Mouse (Mus musculus) liver, embryonic 16.5 days (tissue): Measurements from ENCODE around the gene Vps36. TPM values are rescaled to one million over a fixed set of nuclear protein-coding genes. Genes with fewer than 3 reads are reported as not detected.

Experiments used
- ATAC-seq: fragments of 200-750 bp; cut with Nextera tagmentation; 2 replicates; pipeline ENCODE4 v1.8.0; 2017; ENCODE audit warnings: low read depth, mild to moderate bottlenecking, moderate number of reproducible peaks, moderate library complexity
- H3K27ac ChIP-seq: fragments of 300-500 bp; sonication (generic); 2 replicates; pipeline ENCODE4 v1.5.1; 2014; ENCODE audit warnings: mild to moderate bottlenecking, low read length
- H3K27me3 ChIP-seq: fragments of 300-500 bp; sonication (generic); 2 replicates; pipeline ENCODE4 v1.6.1; 2014; ENCODE audit warnings: low read depth, low read length, mixed read lengths; ENCODE audit not compliant: control insufficient read depth, insufficient read depth
- H3K36me3 ChIP-seq: fragments of 300-500 bp; sonication (generic); 2 replicates; pipeline ENCODE4 v1.6.1; 2014; ENCODE audit warnings: mild to moderate bottlenecking; ENCODE audit not compliant: control insufficient read depth, insufficient read depth
- H3K4me1 ChIP-seq: fragments of 300-500 bp; sonication (generic); 2 replicates; pipeline ENCODE4 v1.6.1; 2014; ENCODE audit warnings: low read depth, low read length, mixed read lengths; ENCODE audit not compliant: control insufficient read depth
- H3K4me2 ChIP-seq: fragments of 300-500 bp; sonication (generic); 2 replicates; pipeline ENCODE4 v1.6.1; 2014; ENCODE audit warnings: low read depth, low read length, mixed read lengths
- H3K4me3 ChIP-seq: fragments of 300-500 bp; sonication (generic); 2 replicates; pipeline ENCODE4 v1.5.1; 2014; ENCODE audit warnings: low read depth, mild to moderate bottlenecking, low read length
- H3K9ac ChIP-seq: fragments of 300-500 bp; sonication (generic); 2 replicates; pipeline ENCODE4 v1.6.1; 2014; ENCODE audit warnings: low read depth, low read length
- H3K9me3 ChIP-seq: fragments of 300-500 bp; sonication (generic); replicated peaks from 2 replicates; pipeline ENCODE4 v1.6.1; 2016; ENCODE audit warnings: low read length; ENCODE audit not compliant: control insufficient read depth
- WGBS: fragments of 180-500 bp; shearing (Covaris S2); extraction: QIAGEN DNeasy Blood & Tissue Kit; methylation state at CpG from one replicate; pipeline ENCODE4 v1.1.7; 2014; ENCODE audit not compliant: insufficient replicate concordance; 5-methylcytosine and 5-hydroxymethylcytosine counted together
- polyA plus RNA-seq: library from polyadenylated mRNA; unstranded; fragments of >200 nt; fragmentation: Nextera tagmentation; extraction: Ambion mirVana; gene quantifications from 2 replicates; pipeline ENCODE4 v1.2.1, GENCODE M21; 2015

Vps36 gene
- polyA plus RNA-seq, 1 experiment from 2014 or later, result 7.5 TPM

- no peak overlapping the region for H3K4me3 ChIP-seq
- WGBS, result 33% methylated on average over 1 of the region's 1 CpGs
- H3K9ac ChIP-seq, result no peak overlapping the region
- no peak overlapping the region for H3K4me2 ChIP-seq
- H3K9me3 ChIP-seq, result no peaks in the 10 kb centered on the region
- no peaks in the 10 kb centered on the region for H3K36me3 ChIP-seq
- ATAC-seq, result no peak
- no peak overlapping the region for H3K27ac ChIP-seq
- no peaks in the 10 kb centered on the region for H3K27me3 ChIP-seq
- no peaks in the 10 kb centered on the region for H3K4me1 ChIP-seq
Observed at GRCm38 (mm10) chr8:22245663-22246062, 53.1 kb downstream of the Vps36 start.

GRCm38 (mm10) chr8:22247956-22248355 lies 55.3 kb downstream of the Vps36 start:
- Histone ChIP-seq H3K9ac (no peak overlapping the region), H3K9me3 (no peaks in the 10 kb centered on the region), H3K4me1 (no peaks in the 10 kb centered on the region), H3K36me3 (no peaks in the 10 kb centered on the region), H3K27ac (no peak overlapping the region), H3K4me2 (no peak overlapping the region), H3K4me3 (no peak overlapping the region), H3K27me3 (no peaks in the 10 kb centered on the region)
- WGBS, result 72% methylated on average over 12 of the region's 12 CpGs
- ATAC-seq, result no peak

GRCm38 (mm10) chr8:22249080-22249479 lies 56.5 kb downstream of the Vps36 start:
- WGBS, result 54% methylated on average over 9 of the region's 9 CpGs
- no peak overlapping the region for H3K9ac ChIP-seq
- ATAC-seq, result peak; percentile 71
- no peaks in the 10 kb centered on the region for H3K9me3 ChIP-seq
- no peak overlapping the region for H3K4me2 ChIP-seq
- H3K36me3 ChIP-seq, result no peaks in the 10 kb centered on the region
- H3K27ac ChIP-seq, result no peak overlapping the region
- no peaks in the 10 kb centered on the region for H3K27me3 ChIP-seq
- no peaks in the 10 kb centered on the region for H3K4me1 ChIP-seq
- H3K4me3 ChIP-seq, result no peak overlapping the region

- H3K27me3 ChIP-seq, result no peaks in the 10 kb centered on the region
- no peak overlapping the region for H3K4me3 ChIP-seq
- H3K9me3 ChIP-seq, result no peaks in the 10 kb centered on the region
- no peak for ATAC-seq
- no peaks in the 10 kb centered on the region for H3K36me3 ChIP-seq
- H3K27ac ChIP-seq, result no peak overlapping the region
- H3K9ac ChIP-seq, result no peak overlapping the region
- no peaks in the 10 kb centered on the region; the same call in 1 of the 2 replicates for H3K4me1 ChIP-seq
- WGBS, result 75% methylated on average over 18 of the region's 18 CpGs
- H3K4me2 ChIP-seq, result no peak overlapping the region
Observed at GRCm38 (mm10) chr8:22258946-22259450, 66.4 kb downstream of the Vps36 start.

- H3K4me1 ChIP-seq, result no peaks in the 10 kb centered on the region; the same call in 1 of the 2 replicates
- H3K27me3 ChIP-seq, result no peaks in the 10 kb centered on the region
- H3K9me3 ChIP-seq, result no peaks in the 10 kb centered on the region
- H3K4me3 ChIP-seq, result no peak overlapping the region
- no peaks in the 10 kb centered on the region for H3K36me3 ChIP-seq
- H3K27ac ChIP-seq, result no peak overlapping the region
- H3K9ac ChIP-seq, result no peak overlapping the region
- ATAC-seq, result no peak
- 72% methylated on average over 12 of the region's 12 CpGs for WGBS
- no peak overlapping the region for H3K4me2 ChIP-seq
Observed at GRCm38 (mm10) chr8:22259531-22259930, 66.9 kb downstream of the Vps36 start.

- Histone ChIP-seq H3K27ac (no peak overlapping the region), H3K9me3 (no peaks in the 10 kb centered on the region), H3K4me1 (no peaks in the 10 kb centered on the region; the same call in 1 of the 2 replicates), H3K9ac (no peak overlapping the region), H3K27me3 (no peaks in the 10 kb centered on the region), H3K4me3 (no peak overlapping the region), H3K4me2 (no peak overlapping the region), H3K36me3 (no peaks in the 10 kb centered on the region)
- 13% methylated on average over 9 of the region's 9 CpGs for WGBS
- no peak for ATAC-seq
Observed at GRCm38 (mm10) chr8:22260091-22260722, 67.6 kb downstream of the Vps36 start.

- H3K36me3 ChIP-seq, result no peaks in the 10 kb centered on the region
- H3K27ac ChIP-seq, result no peak overlapping the region
- no peak for ATAC-seq
- 46% methylated on average over 3 of the region's 3 CpGs for WGBS
- H3K9me3 ChIP-seq, result no peaks in the 10 kb centered on the region
- H3K27me3 ChIP-seq, result no peaks in the 10 kb centered on the region
- no peak overlapping the region for H3K9ac ChIP-seq
- H3K4me3 ChIP-seq, result no peak overlapping the region
- H3K4me1 ChIP-seq, result no peaks in the 10 kb centered on the region; the same call in 1 of the 2 replicates
- no peak overlapping the region for H3K4me2 ChIP-seq
Observed at GRCm38 (mm10) chr8:22262267-22262666, 69.7 kb downstream of the Vps36 start.

- no peaks in the 10 kb centered on the region for H3K27me3 ChIP-seq
- no peak overlapping the region for H3K9ac ChIP-seq
- WGBS, result 68% methylated on average over 6 of the region's 6 CpGs
- no peaks in the 10 kb centered on the region for H3K9me3 ChIP-seq
- no peak overlapping the region for H3K4me3 ChIP-seq
- ATAC-seq, result no peak
- H3K27ac ChIP-seq, result no peak overlapping the region
- H3K36me3 ChIP-seq, result no peaks in the 10 kb centered on the region
- no peaks in the 10 kb centered on the region; the same call in 1 of the 2 replicates for H3K4me1 ChIP-seq
- no peak overlapping the region for H3K4me2 ChIP-seq
Observed at GRCm38 (mm10) chr8:22264292-22264691, 71.7 kb downstream of the Vps36 start.

GRCm38 (mm10) chr8:22264787-22265186 lies 72.2 kb downstream of the Vps36 start:
- no peak for ATAC-seq
- Histone ChIP-seq H3K9ac (no peak overlapping the region), H3K4me3 (no peak overlapping the region), H3K36me3 (no peaks in the 10 kb centered on the region), H3K27me3 (no peaks in the 10 kb centered on the region), H3K9me3 (no peaks in the 10 kb centered on the region), H3K27ac (no peak overlapping the region), H3K4me1 (no peaks in the 10 kb centered on the region; the same call in 1 of the 2 replicates), H3K4me2 (no peak overlapping the region)
- WGBS, result 59% methylated on average over 6 of the region's 6 CpGs
